Mouse (Mus musculus): ENCODE results near the gene P2rx3. TPM values are rescaled to one million over a fixed set of nuclear protein-coding genes. Genes with fewer than 3 reads are reported as not detected.

Gene P2rx3
- polyA plus RNA-seq, 2 experiments, result 0.69 to 0.81 TPM

DNA sequence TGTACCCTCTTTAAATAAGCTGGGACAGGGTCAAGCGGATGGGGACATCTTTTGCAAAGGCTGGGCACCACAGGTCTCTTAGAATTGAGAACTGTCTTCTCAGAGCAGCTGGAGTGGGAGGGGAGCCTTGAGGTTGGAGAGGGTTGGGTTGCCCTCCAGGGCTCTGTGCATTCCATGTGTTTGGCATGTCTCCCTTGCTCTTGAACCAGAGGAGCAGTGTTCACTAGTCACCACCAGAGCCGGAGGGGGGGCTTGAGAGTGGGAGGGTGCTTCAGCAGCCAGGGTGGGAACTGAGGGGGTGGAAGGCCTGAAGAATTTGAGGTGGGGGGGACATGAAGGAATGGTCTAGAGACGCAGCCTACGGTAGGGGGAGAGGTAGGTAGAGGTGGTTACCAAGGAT, 12.0 kb upstream of the P2rx3 start:
- peak overlapping the region; percentile 71 for H3K4me3 ChIP-seq (replicated peaks; ENCODE audit: low read length)
- peak overlapping the region; percentile 71 for H3K4me2 ChIP-seq (replicated peaks; ENCODE audit: low read depth, low read length, severe bottlenecking)
- TF ChIP-seq POLR2A (IDR thresholded peaks at IDR 0.05; ENCODE audit: borderline replicate concordance, extremely low read depth, insufficient read depth, insufficient read length), result no peak
- ATAC-seq (ENCODE audit: low FRiP score, low read depth) (no peak), DNase-seq (ENCODE audit: low spot score) (peak; percentile 59)
- H3K27ac ChIP-seq (replicated peaks; ENCODE audit: low read depth, low read length), result peak overlapping the region; percentile 95
- peaks cover 55% of the 10 kb centered on the region for H3K36me3 ChIP-seq (ENCODE audit: control insufficient read depth, insufficient read depth, low read length)
- H3K4me1 ChIP-seq (ENCODE audit: control insufficient read depth, insufficient read depth, low read length), result peaks cover 18% of the 10 kb centered on the region
- H3K9ac ChIP-seq (ENCODE audit: low read depth, low read length, severe bottlenecking), result peak overlapping the region; percentile 73; the same call in 1 of the 2 replicates
- no peaks in the 10 kb centered on the region for H3K27me3 ChIP-seq (ENCODE audit: control insufficient read depth, insufficient read depth, low read length)
- no peaks in the 10 kb centered on the region for H3K9me3 ChIP-seq (ENCODE audit: control insufficient read depth, low read length)
- WGBS, result 64% methylated on average over 4 of the region's 4 CpGs

DNA sequence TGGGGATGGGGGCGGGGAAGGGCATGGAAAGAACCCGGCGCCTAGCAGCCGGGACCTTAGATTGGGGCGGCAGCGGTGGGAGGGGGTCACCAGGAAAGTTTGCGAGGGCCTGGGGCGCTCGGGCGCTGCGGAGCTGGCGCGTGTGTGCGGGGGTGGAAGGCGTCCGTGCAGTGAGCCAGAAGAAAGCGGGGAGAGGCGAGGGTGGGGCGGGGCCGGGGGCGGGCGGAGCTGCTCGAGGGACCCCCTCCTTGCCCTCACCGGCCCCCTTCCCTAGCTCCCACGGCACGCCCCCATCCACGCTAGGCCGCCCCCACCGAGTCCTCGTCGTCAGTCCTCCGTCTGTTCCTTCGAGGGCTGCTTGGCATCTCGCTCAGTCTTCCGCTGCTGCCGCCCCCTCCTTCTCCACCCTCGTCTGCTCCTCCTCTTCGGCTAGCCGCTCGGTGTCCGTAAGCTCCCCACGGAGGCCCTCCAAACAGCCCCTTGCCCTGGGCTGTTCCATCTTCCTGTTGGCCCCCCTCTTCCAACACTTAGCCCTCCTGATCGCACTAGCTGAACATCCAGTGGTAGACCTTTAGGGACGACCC, 11.0 kb upstream of the P2rx3 start:
- Histone ChIP-seq H3K9ac (ENCODE audit: low read depth, low read length, severe bottlenecking) (peak overlapping the region; percentile 73), H3K4me2 (replicated peaks; ENCODE audit: low read depth, low read length, severe bottlenecking) (peak overlapping the region; percentile 71), H3K27me3 (ENCODE audit: control insufficient read depth, insufficient read depth, low read length) (no peaks in the 10 kb centered on the region), H3K4me3 (replicated peaks; ENCODE audit: low read length) (peak overlapping the region; percentile 71), H3K36me3 (ENCODE audit: control insufficient read depth, insufficient read depth, low read length) (peaks cover 55% of the 10 kb centered on the region), H3K9me3 (ENCODE audit: control insufficient read depth, low read length) (no peaks in the 10 kb centered on the region), H3K4me1 (ENCODE audit: control insufficient read depth, insufficient read depth, low read length) (peaks cover 18% of the 10 kb centered on the region), H3K27ac (replicated peaks; ENCODE audit: low read depth, low read length) (peak overlapping the region; percentile 95)
- WGBS, result 0% methylated on average over 17 of the region's 44 CpGs
- ATAC-seq (ENCODE audit: low FRiP score, low read depth) (peak; percentile 71), DNase-seq (ENCODE audit: low spot score) (peak; percentile 82)
- TF ChIP-seq POLR2A (IDR thresholded peaks at IDR 0.05; ENCODE audit: borderline replicate concordance, extremely low read depth, insufficient read depth, insufficient read length), result no peak

DNA sequence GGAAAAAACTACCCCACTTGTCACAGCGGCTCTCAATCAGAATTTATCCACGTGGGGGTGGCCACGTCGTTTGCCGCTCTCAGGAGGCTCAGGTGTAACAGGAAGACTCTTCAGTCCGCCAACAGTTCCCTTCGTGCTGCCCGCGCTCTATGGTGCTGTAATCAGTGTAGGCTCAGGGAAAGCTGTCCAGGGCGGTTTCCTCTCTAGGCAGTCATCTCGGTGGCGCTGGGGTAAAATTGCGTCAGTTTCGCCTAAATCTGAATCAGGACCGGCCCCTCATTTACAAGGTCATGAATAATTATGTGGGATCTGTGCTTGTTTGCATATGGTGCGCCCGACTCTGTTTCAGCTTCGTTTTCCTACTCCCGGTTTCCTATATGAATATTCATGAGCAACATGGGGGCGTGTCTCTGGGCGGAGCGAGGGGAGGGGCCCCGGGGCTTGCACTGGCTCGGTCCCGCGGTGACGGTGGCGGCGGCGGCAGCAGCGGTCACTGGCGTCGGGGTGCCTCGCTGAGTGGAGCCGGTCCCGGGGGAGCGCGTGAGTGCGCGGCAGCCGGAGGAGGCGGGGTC, 10.4 kb upstream of the P2rx3 start, which contains the start of gene Tnks1bp1:
Gene Tnks1bp1 (plus strand): TSS at position 427 of the 572 bp plus-strand sequence.
- peak; percentile 82 for ATAC-seq (ENCODE audit: low FRiP score, low read depth)
- Histone ChIP-seq H3K4me3 (replicated peaks; ENCODE audit: low read length) (peak within 1 kb of the TSS; percentile 71), H3K27me3 (ENCODE audit: control insufficient read depth, insufficient read depth, low read length) (no peaks in the 10 kb centered on the region), H3K4me2 (replicated peaks; ENCODE audit: low read depth, low read length, severe bottlenecking) (peak within 1 kb of the TSS; percentile 71), H3K27ac (replicated peaks; ENCODE audit: low read depth, low read length) (peak within 1 kb of the TSS; percentile 95), H3K9ac (ENCODE audit: low read depth, low read length, severe bottlenecking) (peak within 1 kb of the TSS; percentile 73), H3K4me1 (ENCODE audit: control insufficient read depth, insufficient read depth, low read length) (peaks cover 18% of the 10 kb centered on the region), H3K36me3 (ENCODE audit: control insufficient read depth, insufficient read depth, low read length) (peaks cover 55% of the 10 kb centered on the region), H3K9me3 (ENCODE audit: control insufficient read depth, low read length) (no peaks in the 10 kb centered on the region)
- under 1% methylated on average over 40 of the region's 42 CpGs for WGBS
- DNase-seq (ENCODE audit: low spot score), result peak; percentile 93
- no peak for TF ChIP-seq POLR2A (IDR thresholded peaks at IDR 0.05; ENCODE audit: borderline replicate concordance, extremely low read depth, insufficient read depth, insufficient read length)

DNA sequence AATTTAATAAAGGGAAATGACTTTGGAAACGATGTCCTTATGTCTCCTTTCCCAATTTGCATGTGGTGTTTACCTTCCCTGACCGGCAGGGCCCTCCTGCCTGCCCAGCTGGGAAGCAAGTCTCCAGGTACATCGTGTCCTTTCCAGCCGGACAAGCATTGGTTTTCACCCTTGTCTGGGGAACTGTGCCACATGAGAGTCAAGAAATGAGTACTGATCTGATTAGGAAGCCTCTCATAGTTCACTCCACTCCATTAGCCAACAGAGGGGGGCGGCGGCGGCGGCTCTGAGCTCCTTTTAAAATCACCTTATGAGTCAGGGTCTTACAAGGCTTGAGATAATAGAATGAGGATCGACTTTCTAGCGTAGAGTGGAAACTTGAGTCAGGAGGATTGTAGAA, 9.8 kb upstream of the P2rx3 start:
- Histone ChIP-seq H3K4me3 (replicated peaks; ENCODE audit: low read length) (peak overlapping the region; percentile 71), H3K4me2 (replicated peaks; ENCODE audit: low read depth, low read length, severe bottlenecking) (peak overlapping the region; percentile 71), H3K27ac (replicated peaks; ENCODE audit: low read depth, low read length) (0 out of 2 replicates have a peak overlapping the region, but pooled peaks have one; percentile 95), H3K9me3 (ENCODE audit: control insufficient read depth, low read length) (no peaks in the 10 kb centered on the region), H3K36me3 (ENCODE audit: control insufficient read depth, insufficient read depth, low read length) (peaks cover 55% of the 10 kb centered on the region), H3K9ac (ENCODE audit: low read depth, low read length, severe bottlenecking) (peak overlapping the region; percentile 73; the same call in 1 of the 2 replicates), H3K27me3 (ENCODE audit: control insufficient read depth, insufficient read depth, low read length) (no peaks in the 10 kb centered on the region), H3K4me1 (ENCODE audit: control insufficient read depth, insufficient read depth, low read length) (peaks cover 18% of the 10 kb centered on the region)
- DNase-seq (ENCODE audit: low spot score) (no peak), ATAC-seq (ENCODE audit: low FRiP score, low read depth) (no peak)
- WGBS, result 47% methylated on average over 10 of the region's 10 CpGs
- TF ChIP-seq POLR2A (IDR thresholded peaks at IDR 0.05; ENCODE audit: borderline replicate concordance, extremely low read depth, insufficient read depth, insufficient read length), result no peak

DNA sequence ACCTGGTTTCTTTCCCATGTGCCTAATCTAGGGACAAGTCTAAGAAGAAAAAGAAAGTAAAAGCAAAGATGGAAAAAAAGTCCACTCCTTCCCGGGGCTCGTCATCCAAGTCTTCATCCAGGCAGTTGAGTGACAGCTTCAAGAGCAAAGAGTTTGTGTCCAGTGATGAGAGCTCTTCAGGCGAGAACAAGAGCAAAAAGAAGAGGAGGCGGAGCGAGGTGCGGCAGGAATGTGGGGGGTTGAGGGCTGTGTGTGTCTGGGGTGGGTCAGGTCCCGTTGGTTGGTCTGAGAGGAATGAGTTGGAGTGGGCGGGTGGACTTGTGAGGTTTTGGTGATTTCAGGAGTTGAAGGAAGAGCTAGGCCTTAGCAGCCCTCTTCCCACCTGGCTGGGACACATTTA, 9.0 kb upstream of the P2rx3 start:
- no peak for ATAC-seq (ENCODE audit: low FRiP score, low read depth)
- Histone ChIP-seq H3K36me3 (ENCODE audit: control insufficient read depth, insufficient read depth, low read length) (peaks cover 58% of the 10 kb centered on the region), H3K27ac (replicated peaks; ENCODE audit: low read depth, low read length) (no peak overlapping the region), H3K4me2 (replicated peaks; ENCODE audit: low read depth, low read length, severe bottlenecking) (no peak overlapping the region), H3K9me3 (ENCODE audit: control insufficient read depth, low read length) (no peaks in the 10 kb centered on the region), H3K27me3 (ENCODE audit: control insufficient read depth, insufficient read depth, low read length) (no peaks in the 10 kb centered on the region), H3K9ac (ENCODE audit: low read depth, low read length, severe bottlenecking) (no peak overlapping the region), H3K4me3 (replicated peaks; ENCODE audit: low read length) (no peak overlapping the region), H3K4me1 (ENCODE audit: control insufficient read depth, insufficient read depth, low read length) (peaks cover 18% of the 10 kb centered on the region)
- no peak for DNase-seq (ENCODE audit: low spot score)
- TF ChIP-seq POLR2A (IDR thresholded peaks at IDR 0.05; ENCODE audit: borderline replicate concordance, extremely low read depth, insufficient read depth, insufficient read length), result no peak
- 85% methylated on average over 8 of the region's 8 CpGs for WGBS
